Mouse (Mus musculus): ENCODE results near the gene Lipa.

Lipa gene

DNA sequence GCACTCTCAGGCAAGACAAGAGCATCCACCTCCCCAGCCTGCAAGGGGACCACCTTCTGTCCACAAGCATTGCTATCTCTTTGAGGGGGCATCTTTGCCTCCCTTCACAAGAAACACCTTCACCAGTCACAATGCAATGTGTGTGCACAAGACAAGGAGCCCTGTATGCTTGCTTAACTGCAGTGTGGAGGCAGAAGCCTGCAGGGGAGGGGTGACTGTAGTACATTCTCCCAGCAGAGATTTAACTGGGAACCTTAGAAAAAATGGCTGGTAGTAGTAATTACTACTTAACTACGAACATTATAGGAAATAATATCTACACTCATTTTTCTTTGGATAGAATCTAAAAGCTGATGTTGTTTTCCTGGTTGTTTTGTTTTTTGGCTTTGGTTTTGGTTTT lies 5.3 kb downstream of the Lipa start:
- no peak for DNase-seq (ENCODE audit: low spot score)

DNA sequence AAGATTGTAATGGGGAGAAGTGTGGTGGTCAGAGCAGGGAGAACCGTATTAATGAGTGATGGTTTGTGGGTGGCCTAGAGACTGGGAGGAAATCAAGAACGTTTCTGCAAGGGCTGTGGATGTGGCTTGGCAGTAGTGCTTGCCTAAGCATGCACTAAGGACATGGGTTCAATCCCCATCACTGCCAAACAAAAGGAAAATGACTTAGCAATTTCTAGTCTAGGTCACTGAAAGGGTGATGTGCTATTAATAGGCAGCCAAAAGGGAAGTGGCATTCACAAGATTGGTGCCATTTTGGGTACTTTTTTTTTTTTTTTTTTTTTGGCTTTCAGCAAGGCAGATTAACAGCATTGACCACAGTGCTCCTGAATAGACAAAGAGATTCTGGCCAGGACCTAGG lies 5.9 kb downstream of the Lipa start:
- no peak for DNase-seq (ENCODE audit: low spot score)

DNA sequence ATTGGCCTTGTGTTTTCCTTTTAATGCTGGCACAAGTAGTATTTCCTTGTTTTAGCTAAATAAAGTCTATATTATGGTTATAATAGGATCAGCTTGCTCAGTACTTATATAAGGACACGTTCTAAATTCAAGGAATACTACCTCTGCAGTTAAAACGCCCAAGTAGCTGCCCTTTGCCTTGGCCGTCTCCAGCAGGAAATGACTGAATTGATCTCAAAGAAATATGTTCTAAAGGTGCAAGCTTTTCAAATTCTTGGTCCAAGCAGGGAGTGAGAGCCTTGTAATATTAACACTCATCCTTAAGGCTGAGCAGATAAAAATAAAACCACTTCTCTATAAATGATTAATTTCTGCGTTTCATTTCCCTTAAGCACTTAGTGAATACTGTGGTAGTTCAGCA lies 7.2 kb downstream of the Lipa start:
- DNase-seq (ENCODE audit: low spot score) = no peak

DNA sequence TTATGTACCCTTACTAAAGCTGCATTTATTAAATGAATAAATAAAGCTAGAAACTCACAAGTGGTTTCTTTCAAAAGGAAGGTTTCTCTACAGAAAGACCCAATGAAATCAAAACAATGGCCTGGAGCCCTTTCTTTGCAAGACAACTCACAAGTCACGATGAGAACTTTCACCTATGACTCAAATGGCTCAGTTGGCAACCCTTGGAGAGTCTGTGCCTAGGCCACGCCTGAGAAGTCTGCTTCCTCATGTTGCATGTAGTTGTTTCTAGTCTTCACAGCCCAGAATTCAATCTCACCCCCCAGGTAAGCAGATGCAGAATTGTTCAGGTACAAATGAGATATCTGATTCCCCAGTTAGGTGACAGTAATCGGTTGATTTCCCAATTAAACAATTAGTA lies 7.6 kb downstream of the Lipa start:
- no peak for DNase-seq (ENCODE audit: low spot score)

DNA sequence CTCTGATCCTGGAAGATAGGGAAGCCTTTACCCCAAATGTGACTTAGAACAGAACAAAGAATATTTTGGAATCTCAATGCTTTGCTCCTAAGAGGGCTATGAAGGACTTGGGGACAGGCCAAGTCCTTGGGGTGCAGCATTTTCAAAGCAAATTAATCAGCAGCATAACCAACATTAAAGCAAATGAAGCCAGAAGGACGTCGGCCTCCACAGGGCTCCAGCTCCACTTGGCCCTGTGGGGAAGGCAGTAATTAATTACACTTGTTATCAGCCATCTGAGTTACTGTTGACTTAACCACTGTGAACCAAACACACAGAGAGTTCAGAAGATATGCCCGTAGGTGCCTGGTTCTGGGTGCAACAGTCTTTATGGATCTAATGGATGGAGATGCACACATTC lies 8.5 kb downstream of the Lipa start:
- peak; percentile 32 for DNase-seq (ENCODE audit: low spot score)

DNA sequence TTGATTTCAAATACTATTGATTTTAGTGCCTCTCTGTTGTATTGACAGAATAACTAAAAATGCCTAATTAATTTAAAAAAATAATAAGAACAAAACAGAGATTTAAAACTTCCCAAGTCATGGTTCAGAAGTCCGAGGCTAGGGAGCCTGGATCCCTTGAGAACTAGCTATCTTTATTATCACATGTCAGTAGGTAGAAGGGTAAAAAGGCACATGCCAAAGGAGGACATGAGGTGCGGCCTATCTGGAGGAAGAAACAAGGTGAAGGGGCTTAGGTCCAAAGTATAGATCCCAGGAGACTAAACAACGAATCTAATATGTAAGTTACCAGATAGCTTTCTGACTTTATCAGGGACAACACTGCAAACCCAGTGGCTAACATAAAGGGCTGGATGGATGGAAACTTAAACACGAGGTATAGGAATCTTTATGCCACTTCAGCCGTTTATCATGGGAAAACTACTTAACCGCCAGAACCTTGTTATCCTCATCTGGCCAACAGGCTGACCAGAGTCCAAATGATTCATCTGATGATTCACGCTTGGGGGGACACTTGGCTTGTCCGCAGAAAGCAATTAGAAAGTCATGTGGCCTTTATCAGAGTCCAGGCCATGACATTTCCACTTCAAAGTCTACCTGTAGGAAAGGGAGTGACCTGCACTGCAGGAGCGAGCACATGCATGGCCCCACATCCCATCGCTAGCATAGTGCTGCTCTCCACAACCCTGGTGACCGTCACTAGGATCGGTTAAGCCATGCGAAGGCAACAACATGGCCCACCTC lies 9.3 kb downstream of the Lipa start:
- DNase-seq (ENCODE audit: low spot score) = peak; percentile 33

DNA sequence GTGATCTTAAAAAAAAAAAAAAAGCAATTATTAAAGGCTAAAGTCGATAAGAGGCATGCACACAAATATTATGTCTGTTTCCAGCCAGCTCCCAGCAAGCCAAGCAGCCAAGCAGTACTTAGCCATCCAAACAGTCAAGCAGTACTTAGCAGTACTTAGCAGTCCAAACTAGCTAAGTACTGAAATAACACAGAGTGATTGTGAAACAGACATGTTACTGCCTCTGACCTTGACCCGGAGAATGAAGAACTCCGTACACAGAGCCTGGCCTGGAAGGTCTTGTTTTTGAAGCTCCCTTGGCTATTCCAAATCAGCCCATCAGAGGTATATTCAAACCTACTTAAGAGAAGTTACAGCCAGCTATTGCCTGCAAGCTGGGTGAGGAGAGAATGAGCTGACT lies 10.1 kb downstream of the Lipa start:
- no peak for DNase-seq (ENCODE audit: low spot score)

DNA sequence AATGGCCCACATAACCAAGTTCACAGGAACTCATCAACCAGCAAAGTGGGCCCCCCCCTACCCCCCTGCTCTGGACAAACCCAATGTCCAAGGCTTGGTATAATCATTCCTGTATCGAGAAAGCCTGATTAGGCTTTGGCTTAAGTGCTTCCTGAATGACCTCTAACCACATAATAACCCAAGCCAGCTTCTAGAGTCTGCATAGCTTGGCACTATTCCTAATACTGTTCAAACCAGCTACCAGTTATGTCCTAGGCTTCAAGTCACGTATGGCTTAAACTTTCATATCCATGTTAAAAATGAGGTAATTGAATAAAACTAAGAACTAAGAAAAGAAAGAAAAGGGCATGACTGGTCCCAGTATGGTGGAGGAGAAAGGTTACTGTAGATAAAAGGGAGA lies 10.9 kb downstream of the Lipa start:
- no peak for DNase-seq (ENCODE audit: low spot score)

DNA sequence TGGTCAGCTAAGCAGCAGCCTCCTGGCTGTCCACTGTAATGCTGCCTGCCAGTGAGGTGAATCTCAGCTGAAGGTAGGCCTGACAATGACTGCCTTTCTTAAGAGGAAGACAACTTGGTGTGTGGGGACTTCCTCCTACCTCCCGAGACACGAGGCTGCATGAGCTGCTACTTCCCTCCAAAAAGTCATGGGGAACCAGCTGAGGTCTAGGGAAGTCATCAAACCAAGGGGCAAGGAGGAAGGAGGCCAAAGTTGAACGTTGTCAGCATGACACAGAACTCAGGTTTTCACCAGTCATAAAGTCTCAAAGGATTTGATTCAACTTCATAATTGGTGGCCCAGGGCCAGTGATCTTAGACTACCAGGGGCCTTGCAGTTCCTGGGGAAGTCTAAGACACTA lies 11.6 kb downstream of the Lipa start:
- DNase-seq (ENCODE audit: low spot score) = no peak

DNA sequence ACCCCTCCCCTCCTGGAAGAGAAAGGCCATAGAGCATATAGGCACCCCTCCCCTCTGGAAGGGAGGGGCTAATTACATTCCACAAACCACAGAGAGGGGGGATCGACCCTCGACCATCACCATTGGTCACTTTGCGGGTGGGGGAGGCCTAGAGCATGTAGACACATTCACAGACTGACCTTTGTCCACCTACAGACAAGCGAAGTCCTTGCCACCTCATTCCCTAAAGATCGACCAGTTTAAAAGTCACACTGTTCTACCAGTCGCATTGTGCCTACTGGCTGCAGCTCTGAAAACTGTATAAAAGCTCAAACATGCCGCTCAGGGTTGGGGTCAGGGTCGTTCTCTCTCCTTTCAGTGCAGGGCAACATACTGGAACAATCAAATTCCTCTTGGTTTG lies 15.7 kb downstream of the Lipa start:
- no peak for DNase-seq (ENCODE audit: low spot score)

DNA sequence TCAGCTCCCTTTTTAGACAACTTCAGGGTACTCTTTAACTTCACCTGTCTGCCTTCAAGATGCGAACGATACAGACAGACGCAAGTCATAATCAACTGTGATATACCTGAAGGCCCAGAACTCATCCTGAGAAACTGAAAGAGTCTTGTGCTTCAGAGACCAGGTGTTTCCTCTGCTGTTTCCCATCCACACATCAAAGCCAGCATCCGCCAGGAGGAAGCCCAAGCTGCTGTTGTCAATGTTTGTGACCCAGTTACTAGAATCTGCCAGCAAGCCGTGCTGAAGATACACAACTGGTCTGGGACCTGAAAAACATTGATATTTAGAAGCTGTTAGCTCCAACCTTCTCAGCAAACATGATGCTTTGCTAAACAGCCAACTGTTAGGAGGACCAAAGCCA lies 16.6 kb downstream of the Lipa start:
- no peak for DNase-seq (ENCODE audit: low spot score)

DNA sequence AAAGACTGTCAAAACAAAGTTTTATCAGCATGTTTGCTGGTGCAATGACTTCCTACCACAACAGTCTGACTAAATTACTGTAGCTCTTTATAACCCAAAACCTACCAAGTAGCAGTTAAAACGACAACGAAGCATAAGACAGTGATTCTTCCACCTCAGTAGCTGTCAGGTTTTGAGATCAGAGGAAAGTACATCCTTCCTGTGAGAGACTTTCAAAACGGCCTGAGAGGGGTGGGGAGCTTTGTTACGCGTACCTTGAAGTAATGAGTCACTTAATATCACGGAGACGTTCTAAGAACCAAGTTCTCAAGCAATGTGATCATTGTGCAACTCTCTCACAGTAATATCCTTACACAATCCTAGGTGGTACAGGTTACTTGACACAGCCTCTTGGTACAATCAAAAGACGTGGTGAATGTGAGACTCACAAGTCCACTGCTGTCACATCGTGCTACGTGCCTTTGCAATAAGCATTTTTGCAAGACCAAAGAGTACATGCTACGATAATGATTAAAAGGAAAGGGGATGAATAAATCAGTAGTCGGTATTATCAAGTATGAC lies 22.0 kb downstream of the Lipa start:
- DNase-seq (ENCODE audit: low spot score) = no peak

DNA sequence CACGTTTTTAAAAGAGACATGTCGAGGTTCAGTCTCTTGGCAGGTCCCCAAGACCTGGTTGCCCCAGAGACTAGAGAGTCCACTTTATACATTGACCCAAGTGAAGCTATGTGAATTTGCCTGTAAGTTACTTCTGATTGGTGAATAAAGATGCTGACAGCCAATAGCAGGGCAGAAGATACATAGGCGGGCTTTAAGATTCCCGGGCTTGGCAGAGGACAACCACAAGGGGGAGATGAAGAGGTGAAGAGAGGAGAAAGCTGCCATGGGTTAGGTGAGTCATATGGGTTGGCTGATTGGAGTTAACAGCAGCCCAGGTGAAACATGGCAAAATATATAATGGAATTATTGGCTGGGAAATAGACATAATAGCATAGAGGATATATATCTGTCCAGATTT lies 26.5 kb downstream of the Lipa start:
- DNase-seq (ENCODE audit: low spot score) = peak; percentile 59

DNA sequence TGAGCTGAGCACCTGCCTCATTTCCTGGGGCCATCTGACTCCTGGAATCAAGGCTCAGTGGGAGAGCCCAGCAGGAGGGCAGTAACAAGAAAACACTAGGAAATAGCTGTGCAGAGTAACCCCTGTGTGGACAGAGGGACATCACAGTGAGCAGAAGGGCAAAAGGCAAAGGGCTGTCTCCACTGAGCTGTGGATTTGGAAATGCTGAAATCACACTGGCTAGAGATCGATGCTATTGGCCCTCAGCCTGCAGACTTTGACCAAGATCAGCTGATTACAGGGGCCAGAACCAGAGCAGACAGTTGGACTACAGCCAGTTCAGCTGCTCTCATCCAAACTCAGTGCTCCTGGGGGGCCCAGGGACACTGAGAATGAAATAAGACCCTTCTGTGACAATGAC lies 30.9 kb downstream of the Lipa start:
- no peak for DNase-seq (ENCODE audit: low spot score)

DNA sequence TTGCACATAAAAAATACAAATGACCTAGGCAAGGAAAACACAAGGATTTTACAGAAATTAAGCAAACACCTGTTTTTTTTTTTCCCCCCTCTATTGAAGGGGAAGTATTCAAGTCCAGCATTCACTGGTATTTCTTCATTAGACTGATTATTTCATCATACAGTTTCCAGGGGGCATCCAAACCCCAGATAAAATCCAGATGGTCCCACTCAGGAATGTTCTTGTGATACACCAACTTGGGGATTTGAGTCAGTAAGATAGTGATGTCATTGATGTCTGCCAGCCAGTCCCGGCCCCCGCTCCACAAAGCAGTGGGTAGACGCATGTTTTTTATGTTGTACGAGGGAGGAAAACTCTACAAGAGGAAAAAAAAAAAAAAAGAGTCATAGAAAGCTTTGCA lies 33.4 kb downstream of the Lipa start:
- DNase-seq (ENCODE audit: low spot score) = no peak

DNA sequence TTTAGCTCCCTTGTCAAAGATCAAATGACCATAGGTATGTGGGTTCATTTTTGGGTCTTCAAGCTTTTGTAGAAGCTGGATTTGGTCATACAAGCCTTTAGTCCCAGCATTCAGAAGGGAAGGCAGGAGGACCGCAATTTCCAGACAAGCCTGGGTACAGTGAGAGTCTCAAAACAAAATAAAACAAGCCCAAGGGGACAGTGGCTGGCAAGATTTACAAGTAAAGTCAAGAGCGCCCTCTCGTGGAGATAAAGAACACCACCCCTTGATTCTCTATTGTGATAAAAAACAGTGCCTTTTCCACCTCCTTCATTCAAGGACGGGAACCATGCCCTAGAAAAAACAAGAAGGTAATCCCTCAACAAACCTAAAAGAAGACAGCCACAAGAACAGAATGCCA lies 43.7 kb downstream of the Lipa start:
- DNase-seq (ENCODE audit: low spot score) = no peak

DNA sequence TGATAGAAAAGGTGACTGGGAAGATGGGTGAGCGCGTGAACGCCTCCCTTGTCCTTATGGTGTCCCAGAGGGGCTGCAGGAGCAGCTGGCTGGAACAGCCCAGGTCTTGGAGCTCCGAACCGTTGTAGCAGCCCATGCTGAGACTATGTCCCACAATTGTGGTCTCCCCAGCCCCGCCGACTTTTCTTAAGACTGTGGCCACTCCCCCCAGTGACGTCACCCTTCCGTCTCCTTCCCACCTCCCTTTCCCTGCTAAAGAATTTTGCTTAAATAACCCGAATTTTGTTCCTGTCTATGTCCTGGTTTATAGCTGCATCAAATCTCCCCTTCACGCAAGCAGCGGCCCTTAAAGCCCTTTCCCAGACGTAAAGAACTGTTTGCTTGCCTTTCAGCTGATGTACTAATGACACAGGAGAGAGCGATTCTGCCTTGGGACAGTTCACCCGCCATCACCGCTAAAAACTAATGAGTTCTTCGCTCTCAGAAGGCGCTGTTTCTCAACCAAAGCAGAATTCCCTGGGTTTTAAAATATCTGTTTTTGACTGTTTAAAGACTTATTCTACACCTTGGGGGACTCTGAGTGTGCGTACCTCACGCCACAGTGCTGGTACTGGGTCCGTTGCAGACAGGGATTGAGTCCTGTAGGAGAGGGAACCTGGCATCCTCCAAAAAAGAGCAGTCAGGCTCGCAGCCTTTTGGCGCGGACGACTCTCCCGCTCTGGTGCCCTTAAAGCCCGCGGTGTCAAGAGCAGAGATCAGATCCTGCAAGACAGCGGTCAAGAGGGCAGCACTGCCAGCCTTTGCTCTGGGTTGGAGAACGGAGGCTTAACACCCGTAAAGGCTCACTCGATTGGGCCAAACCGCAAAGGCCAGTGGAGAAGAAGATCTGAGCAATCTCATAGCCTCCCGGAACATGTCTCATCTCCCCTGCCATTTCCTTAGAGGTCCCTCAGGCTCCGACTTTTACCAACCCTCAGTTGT lies 52.0 kb downstream of the Lipa start, which contains the start of gene Ch25h:
TSS of gene Ch25h (minus strand) at position 174 of the 981 bp plus-strand sequence.
- DNase-seq (ENCODE audit: low spot score) = peak; percentile 12

DNA sequence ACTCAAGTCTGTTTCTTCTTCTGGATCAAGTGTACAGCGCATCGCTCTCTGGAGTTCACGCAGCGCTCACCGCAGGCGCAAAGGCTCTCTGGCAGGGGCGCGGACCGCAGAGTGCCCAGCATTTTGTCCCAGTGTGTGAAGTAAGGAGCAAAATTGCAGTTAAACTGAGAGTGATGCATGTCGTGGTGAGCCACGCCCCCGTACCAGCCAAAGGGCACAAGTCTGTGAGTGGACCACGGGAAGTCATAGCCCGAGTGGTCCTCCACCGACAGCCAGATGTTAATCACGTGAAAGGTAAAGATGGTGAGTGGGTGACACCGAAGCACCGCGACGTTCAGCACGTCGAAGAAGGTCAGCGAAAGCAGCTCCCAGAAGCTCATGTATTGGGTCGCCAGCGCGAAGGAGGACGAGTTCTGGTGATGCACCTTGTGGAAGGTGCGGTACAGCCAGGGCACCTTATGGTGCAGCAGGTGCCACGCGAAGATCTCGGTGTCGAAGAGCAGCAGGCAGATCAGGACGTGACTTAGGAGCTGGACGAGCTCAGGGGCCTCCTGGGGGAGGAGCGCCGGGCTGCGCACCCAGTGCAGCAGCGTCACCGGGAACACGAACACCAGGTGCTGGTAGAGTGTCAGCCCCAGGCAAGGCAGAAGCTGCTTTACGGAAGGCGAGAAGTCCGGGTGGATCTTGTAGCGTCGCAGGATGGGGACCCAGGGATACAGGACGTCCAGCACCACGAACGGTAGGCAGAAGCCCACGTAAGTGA lies 52.9 kb downstream of the Lipa start:
- no peak for DNase-seq (ENCODE audit: low spot score)

DNA sequence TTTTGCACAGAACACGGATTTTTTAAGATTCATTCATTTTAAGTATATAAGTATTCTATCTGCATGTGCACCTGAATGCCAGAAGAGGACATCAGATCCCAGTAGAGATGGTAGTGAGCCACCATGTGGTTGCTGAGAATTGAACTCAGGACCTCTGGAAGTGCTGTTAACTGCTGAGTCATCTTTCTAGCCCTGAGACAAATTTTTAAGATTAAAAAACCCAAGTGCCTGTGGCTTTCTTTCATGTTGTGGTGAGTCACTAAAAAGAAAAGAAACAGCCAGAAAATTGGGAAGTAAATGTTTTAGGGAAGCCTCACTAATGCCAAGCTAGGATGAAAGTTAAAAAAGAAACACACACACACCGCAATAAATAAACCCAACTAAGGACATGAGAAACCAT lies 55.6 kb downstream of the Lipa start:
- DNase-seq (ENCODE audit: low spot score) = no peak

DNA sequence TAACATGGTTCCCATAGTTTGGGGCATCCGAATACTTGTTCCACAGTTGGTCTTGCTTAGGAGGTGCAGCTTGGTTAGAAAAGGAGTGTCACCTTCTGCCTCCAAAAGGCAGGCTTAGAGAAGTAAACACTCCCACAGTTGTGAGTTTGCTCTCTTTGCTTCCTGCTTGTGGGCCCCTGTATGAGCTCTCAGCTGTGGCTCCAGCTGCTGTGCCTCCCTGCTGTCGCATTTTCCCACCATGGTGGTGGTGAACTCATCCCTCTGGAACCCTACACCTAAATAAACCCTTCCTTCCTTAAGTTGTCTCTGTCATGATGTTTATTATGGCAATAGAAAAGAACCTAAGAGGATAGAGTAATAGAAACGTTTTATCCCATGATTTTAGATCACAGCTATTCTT lies 58.5 kb downstream of the Lipa start:
- DNase-seq (ENCODE audit: low spot score) = no peak

DNA sequence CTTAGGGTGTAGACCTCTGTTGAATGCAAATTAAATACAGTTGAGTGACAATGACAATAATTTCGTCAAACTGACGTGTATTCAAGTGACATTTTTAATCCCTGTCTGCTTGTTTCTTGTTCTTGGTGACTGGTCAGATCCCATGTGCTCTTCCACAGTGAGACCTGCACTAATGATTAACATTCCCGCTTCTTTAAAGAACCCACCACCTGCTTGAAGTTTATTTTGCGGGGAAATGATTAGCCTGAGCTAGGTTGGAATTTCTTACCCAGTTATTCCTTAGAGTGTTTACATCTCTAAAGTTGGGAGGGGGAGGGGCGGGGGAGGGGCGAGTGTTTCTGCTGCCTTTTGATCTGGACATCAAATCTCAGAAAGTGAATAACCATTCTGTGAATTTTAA lies 59.1 kb downstream of the Lipa start:
- no peak for DNase-seq (ENCODE audit: low spot score)

DNA sequence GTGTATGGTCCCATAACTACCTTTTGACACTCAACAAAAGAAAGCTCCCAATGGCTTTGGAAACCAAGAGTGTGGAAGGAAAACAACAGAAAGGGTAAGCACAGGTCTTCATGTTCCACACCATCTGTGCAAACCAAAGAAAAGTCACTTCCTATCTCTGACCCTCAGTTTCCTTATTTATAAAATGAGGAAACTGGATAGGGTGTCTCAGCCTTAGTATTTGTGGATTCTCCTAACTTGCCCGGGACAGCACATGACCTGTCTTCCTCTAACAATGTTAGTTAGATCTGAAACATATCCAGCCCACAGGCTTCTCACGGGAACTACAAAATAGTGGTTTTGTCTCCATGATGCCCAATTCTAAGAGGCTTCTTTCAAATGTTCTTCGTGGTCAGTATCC lies 62.8 kb downstream of the Lipa start:
- no peak for DNase-seq (ENCODE audit: low spot score)

Measured in ovary, adult 18-20 months (tissue).